Mouse (Mus musculus) limb, embryonic 12.5 days (tissue): Measurements from ENCODE around the gene Dnmbp. TPM values are rescaled to one million over a fixed set of nuclear protein-coding genes. Genes with fewer than 3 reads are reported as not detected.
A peak's percentile ranks its signal among the peaks of the same experiment; 100 is the strongest.

Source experiments
- ATAC-seq: fragments of 200-750 bp; cut with Nextera tagmentation; 2 replicates; pipeline ENCODE4 v1.8.0; 2017; ENCODE audit warnings: low read depth, moderate TSS enrichment; ENCODE audit not compliant: insufficient number of reproducible peaks, insufficient read depth, low FRiP score, low TSS enrichment
- H3K27ac ChIP-seq: fragments of 300-500 bp; sonication (generic); 2 replicates; pipeline ENCODE4 v1.5.1; 2016; ENCODE audit warnings: mild to moderate bottlenecking, moderate library complexity
- H3K27me3 ChIP-seq: fragments of 300-500 bp; sonication (generic); 2 replicates; pipeline ENCODE4 v1.6.1; 2016; ENCODE audit warnings: mild to moderate bottlenecking, moderate library complexity
- H3K36me3 ChIP-seq: fragments of 300-500 bp; sonication (generic); 2 replicates; pipeline ENCODE4 v1.6.1; 2016; ENCODE audit warnings: mild to moderate bottlenecking, moderate library complexity
- H3K4me1 ChIP-seq: fragments of 300-500 bp; sonication (generic); replicated peaks from 2 replicates; pipeline ENCODE4 v1.6.1; 2016
- H3K4me2 ChIP-seq: fragments of 300-500 bp; sonication (generic); 2 replicates; pipeline ENCODE4 v1.6.1; 2016; ENCODE audit warnings: mild to moderate bottlenecking, moderate library complexity
- H3K4me3 ChIP-seq: fragments of 300-500 bp; sonication (generic); replicated peaks from 2 replicates; pipeline ENCODE4 v1.5.1; 2016; ENCODE audit warnings: mild to moderate bottlenecking
- H3K9ac ChIP-seq: fragments of 300-500 bp; sonication (generic); replicated peaks from 2 replicates; pipeline ENCODE4 v1.6.1; 2016; ENCODE audit warnings: mild to moderate bottlenecking, moderate library complexity
- H3K9me3 ChIP-seq: fragments of 300-500 bp; sonication (generic); 2 replicates; pipeline ENCODE4 v1.6.1; 2016; ENCODE audit warnings: mild to moderate bottlenecking, moderate library complexity
- WGBS: fragments of 180-500 bp; shearing (Covaris S2); methylation state at CpG from one replicate; pipeline ENCODE4 v1.1.7; 2016; 5-methylcytosine and 5-hydroxymethylcytosine counted together
- polyA plus RNA-seq: library from polyadenylated mRNA; unstranded; fragments of >200 nt; fragmentation: Nextera tagmentation; extraction: Ambion mirVana; gene quantifications from 2 replicates; pipeline ENCODE4 v1.2.1, GENCODE M21; 2016

Dnmbp gene
- polyA plus RNA-seq, 1 experiment from 2014 or later: 28.7 TPM

DNA sequence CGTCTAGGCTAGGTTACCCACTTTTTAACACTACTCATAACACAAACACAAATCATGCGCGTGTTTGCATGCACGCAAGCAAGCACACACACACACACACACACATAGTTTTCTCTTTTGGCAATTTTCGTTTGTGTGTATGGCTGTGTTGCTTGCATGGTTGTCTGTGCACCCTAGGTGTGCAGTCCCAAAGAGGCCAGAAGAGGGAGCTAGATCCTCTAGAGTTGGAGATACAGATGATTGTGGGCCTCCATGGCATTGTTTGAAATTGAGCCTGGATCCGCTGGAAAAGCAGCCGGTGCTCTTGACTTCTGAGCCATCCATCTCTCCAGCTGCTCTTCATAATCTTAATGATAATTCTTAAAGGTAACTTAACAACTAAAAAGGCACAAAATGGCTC lies 33.5 kb downstream of the Dnmbp start:
- Histone ChIP-seq H3K36me3 (peaks cover 50% of the 10 kb centered on the region), H3K9ac (no peak overlapping the region), H3K27ac (no peak overlapping the region), H3K4me3 (no peak overlapping the region), H3K4me1 (no peaks in the 10 kb centered on the region), H3K9me3 (no peaks in the 10 kb centered on the region), H3K27me3 (no peaks in the 10 kb centered on the region), H3K4me2 (no peak overlapping the region)
- ATAC-seq: no peak
- 86% methylated on average over 7 of the region's 7 CpGs for WGBS

GRCm38 (mm10) chr19:43905985-43906384 lies 34.0 kb downstream of the Dnmbp start:
- peaks cover 52% of the 10 kb centered on the region for H3K36me3 ChIP-seq
- ATAC-seq: no peak

DNA sequence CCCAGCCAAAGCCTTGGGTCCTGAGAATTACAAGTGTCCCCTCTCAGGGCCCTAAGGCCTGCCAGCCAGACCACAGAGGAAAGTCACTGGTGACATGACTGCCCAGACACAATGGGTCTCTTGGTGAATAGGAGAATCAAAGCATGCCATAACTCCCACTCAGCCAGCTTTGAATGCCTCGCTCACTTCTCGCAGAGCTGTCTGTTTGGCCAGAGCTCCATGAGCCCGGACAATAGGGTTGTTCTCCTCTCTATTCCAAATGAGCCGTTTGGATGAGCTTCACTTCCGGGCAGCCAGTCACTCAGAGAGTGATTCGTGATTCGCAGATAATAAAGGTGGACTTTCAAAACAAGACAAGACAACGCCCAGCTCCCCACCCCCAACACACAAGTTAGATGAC lies 34.9 kb downstream of the Dnmbp start:
- peaks cover 53% of the 10 kb centered on the region for H3K36me3 ChIP-seq
- WGBS: 82% methylated on average over 8 of the region's 8 CpGs
- H3K9me3 ChIP-seq: no peaks in the 10 kb centered on the region
- ATAC-seq: no peak
- no peak overlapping the region for H3K4me3 ChIP-seq
- H3K27ac ChIP-seq: 0 out of 2 replicates have a peak overlapping the region, but pooled peaks have one; percentile 0
- H3K4me1 ChIP-seq: no peaks in the 10 kb centered on the region
- no peaks in the 10 kb centered on the region for H3K27me3 ChIP-seq
- H3K9ac ChIP-seq: no peak overlapping the region
- H3K4me2 ChIP-seq: no peak overlapping the region

More at GRCm38 (mm10) chr19:43905985-43906384, 34.0 kb downstream of the Dnmbp start:
- Histone ChIP-seq H3K27me3 (no peaks in the 10 kb centered on the region), H3K9me3 (no peaks in the 10 kb centered on the region), H3K9ac (no peak overlapping the region), H3K4me1 (no peaks in the 10 kb centered on the region), H3K4me2 (no peak overlapping the region), H3K27ac (no peak overlapping the region), H3K4me3 (no peak overlapping the region)
- WGBS: 40% methylated on average over 5 of the region's 5 CpGs

DNA sequence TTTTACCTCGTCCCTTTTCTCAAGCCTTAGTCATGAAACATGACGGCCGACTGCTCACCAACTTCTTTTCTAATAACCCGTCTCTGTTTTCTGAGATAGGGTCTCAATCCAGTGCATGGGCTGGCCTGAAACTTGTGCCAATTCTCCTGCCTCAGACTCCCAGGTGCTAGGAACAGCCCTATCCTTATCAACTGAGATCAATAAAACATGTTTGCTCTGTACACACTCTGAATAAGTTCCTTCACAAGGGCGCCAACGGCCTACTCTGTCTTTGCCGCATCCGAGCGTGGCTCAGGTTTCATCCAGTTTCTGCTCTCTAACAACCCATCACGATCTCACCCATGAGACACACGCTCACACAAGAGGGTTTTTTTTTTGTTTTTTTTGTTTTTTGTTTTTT lies 35.7 kb downstream of the Dnmbp start:
- Histone ChIP-seq H3K36me3 (peaks cover 53% of the 10 kb centered on the region), H3K9me3 (0 out of 2 replicates have a peak, but pooled peaks cover 4% of the 10 kb centered on the region), H3K27ac (no peak overlapping the region), H3K4me2 (no peak overlapping the region), H3K27me3 (no peaks in the 10 kb centered on the region), H3K9ac (no peak overlapping the region), H3K4me1 (no peaks in the 10 kb centered on the region), H3K4me3 (no peak overlapping the region)
- no peak for ATAC-seq
- WGBS: 86% methylated on average over 11 of the region's 11 CpGs

DNA sequence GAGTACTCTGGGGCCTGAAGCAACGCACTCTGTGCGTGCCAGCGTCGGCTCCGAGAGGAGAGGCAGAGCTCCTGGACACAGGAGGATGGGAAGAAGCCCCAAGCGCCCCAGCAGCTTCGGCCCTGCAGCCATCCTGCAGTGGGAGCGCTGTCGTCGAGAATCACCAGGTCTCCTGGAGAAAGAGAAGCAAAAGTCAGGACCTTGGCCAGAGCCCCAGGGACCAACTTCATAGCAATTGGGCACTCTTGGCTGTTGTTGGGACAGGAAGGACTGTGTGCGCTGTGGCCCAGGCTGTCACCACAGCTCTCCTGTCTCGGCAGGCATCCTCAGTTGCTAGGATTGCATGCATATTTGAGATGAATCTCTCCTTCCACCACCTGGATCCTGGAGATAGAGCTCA lies 37.1 kb downstream of the Dnmbp start:
- no peaks in the 10 kb centered on the region for H3K27me3 ChIP-seq
- H3K4me2 ChIP-seq: no peak overlapping the region
- peaks cover 41% of the 10 kb centered on the region for H3K36me3 ChIP-seq
- H3K27ac ChIP-seq: no peak overlapping the region
- H3K9ac ChIP-seq: no peak overlapping the region
- no peak overlapping the region for H3K4me3 ChIP-seq
- H3K9me3 ChIP-seq: 0 out of 2 replicates have a peak, but pooled peaks cover 4% of the 10 kb centered on the region
- ATAC-seq: no peak
- no peaks in the 10 kb centered on the region for H3K4me1 ChIP-seq
- WGBS: 39% methylated on average over 12 of the region's 12 CpGs

DNA sequence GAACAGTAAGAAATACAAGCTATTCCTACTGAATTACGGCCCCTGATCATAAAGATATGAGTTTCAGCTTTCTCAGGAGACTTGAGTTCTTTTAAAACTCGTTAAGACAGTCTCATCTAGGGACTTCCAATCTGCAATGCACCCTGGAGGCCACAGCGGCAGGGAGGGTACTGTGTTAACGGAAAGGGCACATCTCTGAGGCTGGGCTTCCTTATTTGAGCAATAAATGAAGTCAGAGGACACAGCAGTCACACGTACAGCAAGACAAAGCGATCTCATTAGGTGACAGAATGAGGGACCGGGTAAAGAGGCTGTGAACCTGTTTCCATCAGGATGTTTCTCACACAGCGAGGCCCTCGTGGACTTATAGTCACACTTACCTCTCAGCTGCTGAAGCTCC lies 39.3 kb downstream of the Dnmbp start:
- Histone ChIP-seq H3K9ac (no peak overlapping the region), H3K9me3 (0 out of 2 replicates have a peak, but pooled peaks cover 4% of the 10 kb centered on the region), H3K27ac (no peak overlapping the region), H3K4me2 (no peak overlapping the region), H3K27me3 (no peaks in the 10 kb centered on the region), H3K4me3 (no peak overlapping the region), H3K36me3 (peaks cover 48% of the 10 kb centered on the region), H3K4me1 (no peaks in the 10 kb centered on the region)
- 85% methylated on average over 9 of the region's 9 CpGs for WGBS
- no peak for ATAC-seq

DNA sequence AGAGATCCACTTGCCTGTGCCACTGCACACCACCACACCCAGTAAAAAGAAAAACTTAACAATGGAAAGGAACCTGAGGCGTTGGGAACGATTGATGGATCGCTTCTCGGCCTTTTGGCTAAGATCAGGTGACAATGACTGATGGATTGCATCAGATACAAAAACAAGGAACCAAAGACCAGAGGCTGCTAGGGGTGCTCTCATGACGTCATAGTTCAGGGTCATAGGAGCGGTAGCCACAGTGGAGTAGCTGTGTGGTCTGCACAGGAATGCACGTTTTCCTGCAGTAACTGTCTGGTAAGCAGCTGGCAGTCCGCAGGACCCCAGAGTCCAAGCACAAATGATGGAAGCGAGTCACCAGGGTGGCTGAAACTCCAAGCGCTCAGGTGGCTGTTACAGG lies 41.4 kb downstream of the Dnmbp start:
- H3K4me2 ChIP-seq: no peak overlapping the region
- no peak for ATAC-seq
- 0 out of 2 replicates have a peak, but pooled peaks cover 4% of the 10 kb centered on the region for H3K9me3 ChIP-seq
- H3K4me1 ChIP-seq: peaks cover 13% of the 10 kb centered on the region; the same call in 1 of the 2 replicates
- H3K36me3 ChIP-seq: peaks cover 48% of the 10 kb centered on the region
- no peak overlapping the region for H3K9ac ChIP-seq
- 60% methylated on average over 10 of the region's 10 CpGs for WGBS
- H3K27me3 ChIP-seq: no peaks in the 10 kb centered on the region
- no peak overlapping the region for H3K27ac ChIP-seq
- H3K4me3 ChIP-seq: no peak overlapping the region

GRCm38 (mm10) chr19:43896441-43896840 lies 43.5 kb downstream of the Dnmbp start:
- H3K9me3 ChIP-seq: 0 out of 2 replicates have a peak, but pooled peaks cover 4% of the 10 kb centered on the region

GRCm38 (mm10) chr19:43895951-43896350 lies 44.0 kb downstream of the Dnmbp start:
- Histone ChIP-seq H3K9me3 (0 out of 2 replicates have a peak, but pooled peaks cover 4% of the 10 kb centered on the region), H3K4me3 (no peak overlapping the region), H3K27ac (no peak overlapping the region), H3K9ac (no peak overlapping the region), H3K4me1 (peaks cover 13% of the 10 kb centered on the region; the same call in 1 of the 2 replicates), H3K27me3 (no peaks in the 10 kb centered on the region), H3K36me3 (peaks cover 25% of the 10 kb centered on the region), H3K4me2 (no peak overlapping the region)
- WGBS: 91% methylated on average over 5 of the region's 5 CpGs
- ATAC-seq: no peak

More at GRCm38 (mm10) chr19:43896441-43896840, 43.5 kb downstream of the Dnmbp start:
- peaks cover 13% of the 10 kb centered on the region; the same call in 1 of the 2 replicates for H3K4me1 ChIP-seq
- ATAC-seq: no peak
- 86% methylated on average over 14 of the region's 14 CpGs for WGBS
- no peak overlapping the region for H3K4me2 ChIP-seq
- H3K27ac ChIP-seq: no peak overlapping the region
- H3K4me3 ChIP-seq: no peak overlapping the region
- no peaks in the 10 kb centered on the region for H3K27me3 ChIP-seq
- no peak overlapping the region for H3K9ac ChIP-seq
- peaks cover 30% of the 10 kb centered on the region for H3K36me3 ChIP-seq

- H3K4me2 ChIP-seq: no peak overlapping the region
- no peak overlapping the region for H3K9ac ChIP-seq
- H3K4me3 ChIP-seq: no peak overlapping the region
- no peak overlapping the region for H3K27ac ChIP-seq
- peaks cover 14% of the 10 kb centered on the region for H3K36me3 ChIP-seq
- H3K9me3 ChIP-seq: 0 out of 2 replicates have a peak, but pooled peaks cover 2% of the 10 kb centered on the region
- H3K4me1 ChIP-seq: peaks cover 13% of the 10 kb centered on the region; the same call in 1 of the 2 replicates
- no peak for ATAC-seq
- no peaks in the 10 kb centered on the region for H3K27me3 ChIP-seq
- 68% methylated on average over 9 of the region's 9 CpGs for WGBS
Measured at GRCm38 (mm10) chr19:43894821-43895220, 45.2 kb downstream of the Dnmbp start.

DNA sequence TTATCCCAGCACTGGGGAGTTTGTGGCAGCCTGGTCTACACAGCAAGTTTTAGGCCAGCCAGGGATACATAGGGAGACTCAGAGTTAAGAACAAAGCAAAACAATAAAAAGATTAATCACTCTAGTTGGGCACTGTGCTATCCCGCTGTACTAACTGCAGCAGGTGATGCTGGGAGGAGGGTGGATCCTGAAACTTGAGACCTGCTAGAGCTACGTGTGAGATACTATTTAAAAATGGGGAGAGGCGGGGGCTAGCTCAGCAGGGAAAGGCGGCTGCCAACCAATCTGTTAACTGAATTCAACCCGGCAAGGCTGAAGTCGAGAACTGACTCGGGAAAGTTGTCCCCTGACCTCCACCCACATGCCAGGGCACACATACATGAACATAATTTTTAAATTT lies 45.9 kb downstream of the Dnmbp start:
- ATAC-seq: no peak
- 5% methylated on average over 7 of the region's 7 CpGs for WGBS
- Histone ChIP-seq H3K4me1 (peaks cover 13% of the 10 kb centered on the region; the same call in 1 of the 2 replicates), H3K27ac (no peak overlapping the region), H3K4me2 (peak overlapping the region; percentile 34; the same call in 1 of the 2 replicates), H3K27me3 (no peaks in the 10 kb centered on the region), H3K36me3 (peaks cover 12% of the 10 kb centered on the region; the same call in 1 of the 2 replicates), H3K4me3 (no peak overlapping the region), H3K9ac (no peak overlapping the region), H3K9me3 (no peaks in the 10 kb centered on the region)

GRCm38 (mm10) chr19:43890487-43890886 lies 49.5 kb downstream of the Dnmbp start:
- Histone ChIP-seq H3K4me1 (peaks cover 13% of the 10 kb centered on the region; the same call in 1 of the 2 replicates), H3K36me3 (peaks cover 4% of the 10 kb centered on the region; the same call in 1 of the 2 replicates), H3K27me3 (no peaks in the 10 kb centered on the region), H3K9ac (0 out of 2 replicates have a peak overlapping the region, but pooled peaks have one; percentile 42), H3K27ac (no peak overlapping the region), H3K4me2 (no peak overlapping the region), H3K4me3 (no peak overlapping the region), H3K9me3 (no peaks in the 10 kb centered on the region)
- no peak for ATAC-seq
- WGBS: 68% methylated on average over 5 of the region's 5 CpGs
